ENCODE assay signal across 17 mouse cellular contexts in the genomic region with DNA sequence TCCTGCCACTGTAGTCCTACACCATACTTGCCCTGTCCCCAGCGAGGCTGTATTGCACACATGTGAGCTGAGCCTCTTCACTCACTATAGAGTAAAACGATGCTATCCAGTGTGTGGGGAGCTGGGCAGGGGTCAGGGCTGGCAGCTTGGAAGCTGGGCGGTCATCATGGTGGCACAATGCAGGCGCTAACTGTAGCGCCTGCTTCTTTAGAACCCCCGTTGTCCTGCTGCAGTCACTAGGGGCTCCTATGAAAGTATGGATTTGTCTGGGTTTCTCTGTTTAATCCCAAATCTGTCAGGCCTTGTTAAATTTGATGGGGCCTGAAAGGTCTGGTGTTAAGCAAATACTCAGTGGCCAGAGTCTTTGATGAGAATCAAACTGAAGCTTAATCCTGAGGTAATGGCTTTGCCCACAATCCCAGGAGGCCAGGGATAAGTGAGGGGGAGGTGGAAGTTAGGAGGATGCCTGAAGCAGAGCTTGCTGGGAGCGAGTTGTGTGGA.
DNase-seq lines count a peak whose midpoint lies in the region; ATAC-seq lines count a peak whose summit lies in the region.
"Had no signal": no experiment of that assay in that cellular context is flagged by ENCODE, and none has a peak within 500 bp of the region (broad histone marks: within the 10 kb centered on the region; RNA-seq: fewer than 3 reads in every experiment).

No protein-coding gene starts in this region.

- no peaks in the 10 kb centered on the region for H3K36me3 ChIP-seq in midbrain, embryonic 13.5 days
- H3K36me3 ChIP-seq: heart, embryonic 13.5 days; liver, embryonic 15.5 days had no signal

- 20% methylated on average over 7 of the region's 7 CpGs for WGBS in midbrain, embryonic 13.5 days

- H3K27me3 ChIP-seq in midbrain, embryonic 13.5 days, result peaks cover 32% of the 10 kb centered on the region
- H3K27me3 ChIP-seq: CH12.LX; liver, embryonic 15.5 days had no signal

- peak; percentile 33 for DNase-seq in heart, adult 11 months
- DNase-seq in heart, adult 18-20 months, result no peak
- peak; percentile 22 for DNase-seq in MN1 (ENCODE audit: low spot score)
- DNase-seq in embryo, embryonic 11 days, result peak; percentile 25
- no peak for DNase-seq in thymus, postnatal 4 days
- DNase-seq in lung, postnatal 36 days, result no peak
- no peak for DNase-seq in ovary, postnatal 36 days (ENCODE audit: low spot score)
- DNase-seq: cerebellum, adult 8-10 months; heart, postnatal 36 days; kidney, adult 18-20 months; right cerebral cortex, adult 18-20 months had no signal

- peak; percentile 88 for ATAC-seq in midbrain, embryonic 13.5 days
- ATAC-seq: forebrain, embryonic 16.5 days; lung, postnatal 0 days had no signal

- H3K4me3 ChIP-seq in midbrain, embryonic 13.5 days (replicated peaks), result no peak overlapping the region
- H3K4me3 ChIP-seq: heart, embryonic 13.5 days; liver, embryonic 15.5 days had no signal

- H3K4me1 ChIP-seq in midbrain, embryonic 13.5 days (replicated peaks), result peaks cover 21% of the 10 kb centered on the region
- H3K4me1 ChIP-seq: heart, embryonic 13.5 days; liver, embryonic 15.5 days had no signal

- no peaks in the 10 kb centered on the region for H3K9me3 ChIP-seq in midbrain, embryonic 13.5 days
- H3K9me3 ChIP-seq: heart, embryonic 13.5 days; liver, embryonic 15.5 days had no signal

- H3K9ac ChIP-seq in midbrain, embryonic 13.5 days (replicated peaks), result no peak overlapping the region
- H3K9ac ChIP-seq: heart, embryonic 13.5 days; liver, embryonic 15.5 days had no signal

- no peak overlapping the region for H3K4me2 ChIP-seq in midbrain, embryonic 13.5 days (replicated peaks)
- H3K4me2 ChIP-seq: heart, embryonic 13.5 days; liver, embryonic 15.5 days had no signal

- H3K27ac ChIP-seq in midbrain, embryonic 13.5 days, result peak overlapping the region; percentile 44; the same call in 1 of the 2 replicates
- H3K27ac ChIP-seq: heart, embryonic 13.5 days; liver, embryonic 15.5 days had no signal

Comparison
In these comparisons a context has a peak if more than half of its experiments do, and no peak if none do; other contexts are left out.
1. DNase-seq: peak in heart, adult 11 months (single experiment), MN1 (single experiment) and embryo, embryonic 11 days (single experiment); none in heart, adult 18-20 months (0 of 2), thymus, postnatal 4 days (single experiment), lung, postnatal 36 days (single experiment) and ovary, postnatal 36 days (single experiment).